Mouse (Mus musculus) kidney, postnatal 0 days (tissue): ENCODE measurements around the gene Hdac4. TPM values are rescaled to one million over a fixed set of nuclear protein-coding genes. Genes with fewer than 3 reads are reported as not detected.

Experiments
- ATAC-seq: fragments of 200-750 bp; cut with Nextera tagmentation; replicated peaks from 2 replicates; pipeline ENCODE4 v1.8.0; 2017; ENCODE audit warnings: low read depth, moderate number of reproducible peaks, moderate TSS enrichment, moderate library complexity; ENCODE audit not compliant: low FRiP score
- DNase-seq: peaks from one replicate; pipeline ENCODE4 v3.0.0-alpha.2; 2016; ENCODE audit warnings: low spot score
- H3K27ac ChIP-seq: fragments of 300-500 bp; sonication (generic); 2 replicates; pipeline ENCODE4 v1.5.1; 2014; ENCODE audit warnings: mild to moderate bottlenecking
- H3K27me3 ChIP-seq: fragments of 300-500 bp; sonication (generic); 2 replicates; pipeline ENCODE4 v1.6.1; 2014; ENCODE audit warnings: low read length, mixed read lengths; ENCODE audit not compliant: insufficient read depth
- H3K36me3 ChIP-seq: fragments of 300-500 bp; sonication (generic); 2 replicates; pipeline ENCODE4 v1.6.1; 2014; ENCODE audit warnings: low read length, mixed read lengths; ENCODE audit not compliant: insufficient read depth
- H3K4me1 ChIP-seq: fragments of 300-500 bp; sonication (generic); replicated peaks from 2 replicates; pipeline ENCODE4 v1.6.1; 2014; ENCODE audit warnings: antibody characterized with exemption, low read length, mixed read lengths; ENCODE audit not compliant: insufficient read depth
- H3K4me2 ChIP-seq: fragments of 300-500 bp; sonication (generic); 2 replicates; pipeline ENCODE4 v1.6.1; 2014; ENCODE audit warnings: mild to moderate bottlenecking, low read length, moderate library complexity, mixed read lengths
- H3K4me3 ChIP-seq: fragments of 300-500 bp; sonication (generic); replicated peaks from 2 replicates; pipeline ENCODE4 v1.5.1; 2014; ENCODE audit warnings: low read depth, low read length
- H3K9ac ChIP-seq: fragments of 300-500 bp; sonication (generic); 2 replicates; pipeline ENCODE4 v1.6.1; 2014; ENCODE audit warnings: low read depth, low read length
- H3K9me3 ChIP-seq: fragments of 300-500 bp; sonication (generic); replicated peaks from 2 replicates; pipeline ENCODE4 v1.6.1; 2016; ENCODE audit warnings: low read length, inconsistent platforms, mixed read lengths
- CTCF ChIP-seq: IDR thresholded peaks from 2 replicates; pipeline ENCODE4 v1.5.1; 2016; ENCODE audit warnings: antibody characterized with exemption, low read depth, mild to moderate bottlenecking, moderate library complexity
- WGBS: fragments of 180-500 bp; shearing (Covaris S2); extraction: QIAGEN DNeasy Blood & Tissue Kit; methylation state at CpG from one replicate; pipeline ENCODE4 v1.1.7; 2014; 5-methylcytosine and 5-hydroxymethylcytosine counted together
- polyA plus RNA-seq: library from polyadenylated mRNA; unstranded; fragments of >200 nt; fragmentation: Nextera tagmentation; extraction: Ambion mirVana; gene quantifications from 2 replicates; pipeline ENCODE4 v1.2.1, GENCODE M21; 2015

Gene Hdac4
- polyA plus RNA-seq, 1 experiment from 2014 or later, result 13.9 TPM

DNA sequence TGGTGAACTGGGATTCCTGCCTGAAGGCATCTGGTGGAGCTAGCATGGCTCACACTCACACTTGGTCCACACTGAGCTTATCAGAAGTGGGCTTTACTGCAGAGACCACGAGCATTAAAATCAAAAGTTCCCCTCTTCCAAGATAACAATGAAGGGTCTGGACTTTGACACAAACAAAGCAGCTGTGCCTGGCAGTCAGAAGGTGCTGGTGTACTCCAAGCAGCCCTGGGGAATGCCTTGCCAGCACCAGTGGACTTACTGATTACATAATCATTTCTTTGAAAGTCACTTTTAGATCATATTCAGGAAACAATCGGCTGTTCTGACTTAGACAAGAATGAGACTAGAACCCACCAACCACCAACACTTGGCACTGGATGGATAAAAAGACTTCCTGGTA lies 140.3 kb downstream of the Hdac4 start:
- no peak for TF ChIP-seq CTCF
- H3K27ac ChIP-seq, result no peak overlapping the region
- no peak for DNase-seq
- H3K9ac ChIP-seq, result no peak overlapping the region
- WGBS, result 54% methylated on average over 2 of the region's 2 CpGs
- H3K9me3 ChIP-seq, result no peaks in the 10 kb centered on the region
- ATAC-seq, result no peak
- peaks cover 3% of the 10 kb centered on the region for H3K4me1 ChIP-seq
- no peak overlapping the region for H3K4me3 ChIP-seq
- H3K27me3 ChIP-seq, result no peaks in the 10 kb centered on the region
- H3K4me2 ChIP-seq, result no peak overlapping the region
- no peaks in the 10 kb centered on the region for H3K36me3 ChIP-seq

DNA sequence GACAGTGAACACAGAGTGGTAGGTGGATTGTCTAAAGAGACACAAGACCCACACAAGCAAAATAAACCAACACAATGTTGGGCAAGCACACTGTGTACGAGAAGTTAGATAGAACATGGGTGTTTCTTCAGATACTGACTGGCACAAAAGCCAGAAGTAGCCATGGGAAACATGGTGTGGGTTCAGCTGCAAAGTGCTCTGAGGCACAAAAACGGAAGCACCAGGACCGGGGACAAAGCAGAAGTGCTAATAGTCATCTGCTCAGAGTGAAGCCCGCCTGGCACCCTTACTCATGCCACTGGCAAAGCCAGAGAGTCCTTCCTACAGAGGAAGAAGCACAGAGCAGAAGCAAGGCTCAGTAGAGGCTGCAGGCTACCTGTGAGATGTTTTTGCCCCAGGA lies 143.3 kb downstream of the Hdac4 start:
- H3K9me3 ChIP-seq, result no peaks in the 10 kb centered on the region
- peaks cover 3% of the 10 kb centered on the region for H3K4me1 ChIP-seq
- WGBS, result 82% methylated on average over 4 of the region's 4 CpGs
- H3K9ac ChIP-seq, result no peak overlapping the region
- no peak for TF ChIP-seq CTCF
- no peak overlapping the region for H3K27ac ChIP-seq
- no peak overlapping the region for H3K4me2 ChIP-seq
- DNase-seq, result no peak
- H3K27me3 ChIP-seq, result no peaks in the 10 kb centered on the region
- H3K36me3 ChIP-seq, result no peaks in the 10 kb centered on the region
- no peak for ATAC-seq
- H3K4me3 ChIP-seq, result no peak overlapping the region

DNA sequence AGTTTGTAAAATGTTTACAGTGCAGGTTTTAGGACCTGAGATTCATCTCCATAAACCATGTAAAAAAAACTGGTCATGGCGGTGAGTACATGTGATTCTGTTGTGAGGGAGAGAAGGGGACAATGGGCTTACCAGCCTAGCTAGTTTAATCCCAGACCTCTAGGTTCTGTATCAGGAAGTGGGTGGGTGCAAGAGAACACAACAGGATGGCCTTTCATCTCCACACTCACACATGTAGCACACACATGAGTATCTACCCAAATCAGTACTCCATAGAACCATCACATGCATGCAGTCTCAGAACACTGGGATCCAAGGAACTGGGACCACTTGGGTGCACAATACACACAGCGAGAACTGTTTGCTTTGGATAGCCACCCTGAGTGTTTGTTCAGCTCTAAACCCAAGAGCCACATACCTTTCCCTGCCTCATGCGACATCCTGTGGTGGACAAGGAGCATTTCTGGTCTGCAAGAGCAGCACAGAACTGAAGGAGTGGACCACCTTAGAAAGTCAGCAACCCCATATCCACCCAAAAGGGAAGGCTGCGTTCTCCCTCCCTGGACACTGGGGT lies 143.9 kb downstream of the Hdac4 start:
- peak; percentile 24; the same call in 1 of the 2 replicates for TF ChIP-seq CTCF
- no peaks in the 10 kb centered on the region for H3K9me3 ChIP-seq
- no peaks in the 10 kb centered on the region for H3K27me3 ChIP-seq
- ATAC-seq (no peak), DNase-seq (no peak)
- H3K4me2 ChIP-seq, result no peak overlapping the region
- no peak overlapping the region for H3K4me3 ChIP-seq
- WGBS, result 83% methylated on average over 4 of the region's 4 CpGs
- no peak overlapping the region for H3K9ac ChIP-seq
- H3K36me3 ChIP-seq, result no peaks in the 10 kb centered on the region
- no peak overlapping the region for H3K27ac ChIP-seq
- H3K4me1 ChIP-seq, result peaks cover 3% of the 10 kb centered on the region

DNA sequence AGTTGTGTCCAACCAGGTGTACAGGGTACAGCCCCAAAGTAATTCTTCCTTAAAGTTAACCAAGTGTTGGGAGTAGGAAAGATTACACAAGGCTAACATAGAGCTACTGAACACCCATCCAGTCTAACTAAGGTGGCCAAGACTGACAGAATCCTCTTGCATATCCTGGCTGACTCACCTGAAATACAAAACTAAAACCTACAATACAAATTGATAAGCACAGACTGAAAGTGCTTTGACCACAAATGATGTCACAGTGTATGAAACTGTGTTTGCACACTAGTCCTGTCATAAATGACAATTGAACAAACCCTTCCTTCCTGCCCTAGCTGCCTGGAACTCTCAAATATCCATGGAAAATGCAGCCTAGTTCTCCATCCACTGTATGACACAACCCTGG lies 144.5 kb downstream of the Hdac4 start:
- no peaks in the 10 kb centered on the region for H3K27me3 ChIP-seq
- no peak for TF ChIP-seq CTCF

DNA sequence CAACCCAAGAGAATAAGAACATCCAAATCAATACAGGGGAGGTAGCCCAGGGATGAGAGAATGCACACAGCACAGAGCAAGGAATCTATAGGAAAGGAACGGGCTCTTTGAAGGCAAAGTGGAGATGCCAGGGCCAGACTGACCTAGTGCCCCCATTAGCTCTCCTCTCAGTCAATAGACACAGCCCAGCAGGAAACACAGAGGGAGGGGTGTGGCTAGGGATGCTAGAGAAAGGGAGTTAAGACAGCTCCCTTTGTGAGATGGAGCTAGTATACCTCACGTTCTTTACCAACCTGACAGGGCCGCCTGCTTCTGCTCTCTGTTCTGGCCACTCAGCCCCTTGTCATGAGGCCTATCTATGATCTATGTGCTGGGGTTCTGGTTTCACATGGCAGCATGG lies 144.9 kb downstream of the Hdac4 start:
- WGBS, result 55% methylated on average over 3 of the region's 3 CpGs
- no peak for ATAC-seq
- H3K4me3 ChIP-seq, result no peak overlapping the region

More for the DNA sequence above, 144.5 kb downstream of the Hdac4 start:
- Histone ChIP-seq H3K9me3 (no peaks in the 10 kb centered on the region), H3K4me3 (no peak overlapping the region), H3K9ac (no peak overlapping the region), H3K4me2 (no peak overlapping the region), H3K4me1 (peaks cover 3% of the 10 kb centered on the region), H3K36me3 (no peaks in the 10 kb centered on the region), H3K27ac (no peak overlapping the region)
- DNase-seq (no peak), ATAC-seq (no peak)

DNA sequence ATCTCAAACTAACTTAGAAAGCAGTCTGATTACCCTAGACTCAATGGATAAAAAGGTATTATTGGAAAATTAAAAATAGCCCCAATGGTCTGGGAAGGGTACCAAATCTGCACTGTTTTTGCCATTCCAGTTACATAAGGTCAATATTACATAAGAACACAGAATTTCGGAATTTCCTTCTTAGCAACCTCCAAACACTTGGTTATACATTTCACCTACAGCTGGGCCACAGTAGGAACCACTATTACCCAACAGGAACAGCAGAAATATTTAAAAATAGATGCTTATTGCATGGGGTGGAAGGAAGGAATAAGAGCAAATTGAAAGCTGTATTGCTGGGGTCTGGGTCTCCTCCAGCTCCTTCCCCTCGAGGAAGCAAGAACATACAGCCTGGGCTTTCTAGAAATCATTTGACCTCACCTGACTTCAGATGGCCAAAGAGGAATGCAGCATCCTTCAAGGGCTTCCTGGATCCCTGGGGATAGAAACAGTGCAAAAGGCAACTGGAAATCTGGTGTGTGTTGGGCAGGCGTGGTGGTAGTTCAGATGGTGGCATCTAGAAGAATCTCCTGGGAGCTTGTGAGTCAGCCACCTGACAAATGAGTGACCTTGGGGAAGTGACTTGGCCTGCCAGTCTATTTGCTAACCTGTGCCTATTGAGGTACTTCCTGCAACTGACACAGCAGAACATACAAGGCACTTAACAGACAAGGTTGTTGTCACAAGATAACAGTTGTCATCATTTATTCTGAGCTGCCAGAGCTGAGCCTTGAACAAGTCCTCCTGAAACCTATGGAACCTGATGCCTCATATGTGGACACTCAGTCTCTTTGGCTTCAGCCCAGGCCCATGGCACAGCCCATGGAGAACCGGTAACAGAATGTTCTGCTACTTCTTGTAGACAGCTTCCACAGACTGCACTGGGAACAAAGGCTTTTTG lies 146.8 kb downstream of the Hdac4 start:
- Histone ChIP-seq H3K4me2 (no peak overlapping the region), H3K9me3 (no peaks in the 10 kb centered on the region), H3K36me3 (no peaks in the 10 kb centered on the region), H3K27me3 (no peaks in the 10 kb centered on the region), H3K4me3 (no peak overlapping the region), H3K9ac (no peak overlapping the region), H3K27ac (no peak overlapping the region), H3K4me1 (no peaks in the 10 kb centered on the region; the same call in 1 of the 2 replicates)
- TF ChIP-seq CTCF, result no peak
- DNase-seq, result no peak
- 86% methylated on average over 4 of the region's 4 CpGs for WGBS
- no peak for ATAC-seq

More for the DNA sequence above, 144.9 kb downstream of the Hdac4 start:
- Histone ChIP-seq H3K36me3 (no peaks in the 10 kb centered on the region), H3K9me3 (no peaks in the 10 kb centered on the region), H3K4me1 (peaks cover 3% of the 10 kb centered on the region), H3K27ac (no peak overlapping the region), H3K4me2 (no peak overlapping the region), H3K27me3 (no peaks in the 10 kb centered on the region), H3K9ac (no peak overlapping the region)
- DNase-seq, result no peak
- no peak for TF ChIP-seq CTCF
